Mouse (Mus musculus) gonadal fat pad, adult 2 months (tissue): Measurements from ENCODE around the gene Dtymk. TPM values are rescaled to one million over a fixed set of nuclear protein-coding genes. Genes with fewer than 3 reads are reported as not detected.

Experiments
- DNase-seq: peaks from one replicate; pipeline ENCODE4 v3.0.0-alpha.2; 2012; ENCODE audit warnings: low read depth
- polyA plus RNA-seq: library from polyadenylated mRNA; depleted of rRNA; stranded (reverse); fragments of >200 nt; gene quantifications from 2 replicates; pipeline ENCODE4 v1.2.3, GENCODE M21; 2012; rRNA removed

Dtymk gene
- polyA plus RNA-seq, 1 experiment, result 49.2 TPM

- peak; percentile 60 for DNase-seq
These were observed 53.2 kb downstream of the Dtymk start for GRCm38 (mm10) chr1:93748539-93748938.

DNA sequence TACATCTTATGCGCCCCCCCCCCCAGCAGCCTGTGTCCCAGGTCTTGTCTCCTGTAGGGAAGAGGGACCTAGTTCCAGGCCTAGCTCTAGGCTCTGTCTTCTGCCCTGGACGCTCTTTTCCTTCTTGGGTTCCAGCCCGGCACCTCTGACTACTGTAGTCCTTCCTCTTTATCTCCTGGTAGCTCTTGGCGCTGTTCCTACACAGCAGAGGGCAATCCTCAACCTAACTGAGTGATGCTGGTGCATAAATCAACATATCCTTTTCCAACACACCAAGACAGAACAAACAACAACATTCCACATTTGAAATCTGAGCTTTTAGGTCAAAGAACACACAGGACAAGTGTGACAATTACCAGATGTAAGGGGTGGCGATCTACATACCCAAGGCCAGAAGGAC is 55.6 kb downstream of the Dtymk start:
- no peak for DNase-seq

GRCm38 (mm10) chr1:93742910-93743309 is 58.8 kb downstream of the Dtymk start:
- no peak for DNase-seq

Other genes with a start within 250 kb of the Dtymk start
- gene Stk25, start 143.3 kb downstream of the Dtymk start, polyA plus RNA-seq, result 157 and 178 TPM in 2 replicates
- 41.9 and 48.6 TPM in 2 replicates for gene Bok, start 116.3 kb downstream of the Dtymk start, polyA plus RNA-seq
- gene Atg4b, start 50.4 kb downstream of the Dtymk start, polyA plus RNA-seq, result 49.6 and 60.7 TPM in 2 replicates
- gene Thap4, start 47.1 kb downstream of the Dtymk start, polyA plus RNA-seq, result 35.5 and 39.0 TPM in 2 replicates
- gene Ing5, start 2.0 kb upstream of the Dtymk start, polyA plus RNA-seq, result 7.4 and 9.7 TPM in 2 replicates
- gene D2hgdh, start 23.0 kb upstream of the Dtymk start, polyA plus RNA-seq, result 27.7 and 27.8 TPM in 2 replicates
- 0.51 TPM in 1 of 2 replicates, not detected in the other for gene Gal3st2, start 59.4 kb upstream of the Dtymk start, polyA plus RNA-seq
- gene Gal3st2b, start 116.4 kb upstream of the Dtymk start, polyA plus RNA-seq, result 0.30 and 0.51 TPM in 2 replicates
- gene Gal3st2c, start 188.6 kb upstream of the Dtymk start, polyA plus RNA-seq, result 0.01 and 0.05 TPM in 2 replicates
- gene Neu4, start 218.5 kb upstream of the Dtymk start, polyA plus RNA-seq, result not detected in 2 replicates